Mouse (Mus musculus) embryonic fibroblast, embryonic 13.5 days (primary cell): ENCODE data around the gene Myom3.

Experiments used
- CTCF ChIP-seq: IDR thresholded peaks from 2 replicates; pipeline ENCODE4 v1.5.1; 2011; ENCODE audit warnings: mild to moderate bottlenecking, control low read depth, low read length, moderate library complexity, borderline replicate concordance; ENCODE audit not compliant: insufficient read depth
- POLR2A ChIP-seq: IDR thresholded peaks from 2 replicates; pipeline ENCODE4 v1.6.1; 2011; ENCODE audit warnings: low read depth, mild to moderate bottlenecking, control low read depth, low read length, moderate library complexity

GRCm38 (mm10) chr4:135738237-135738636 lies 21.3 kb upstream of the Myom3 start:
- no peak for TF ChIP-seq CTCF
- TF ChIP-seq POLR2A: no peak
